Mouse (Mus musculus) liver, embryonic 15.5 days (tissue): ENCODE measurements at regions not wholly inside any gene's neighbourhood (a gene's known extent, or its start where the extent isn't known, plus 50 kb on each side); places are given as distances from the start of the nearest gene placed in this dataset.
"Not testable (repeated sequence)": the region's sequence is repeated elsewhere in the genome, so short reads cannot be mapped to it uniquely, and the experiment has no call there.

Experiments
- ATAC-seq: fragments of 200-750 bp; cut with Nextera tagmentation; 2 replicates; pipeline ENCODE4 v1.8.0; 2017; ENCODE audit warnings: moderate number of reproducible peaks, mild to moderate bottlenecking, moderate library complexity; ENCODE audit not compliant: insufficient read depth
- H3K27ac ChIP-seq: fragments of 300-500 bp; sonication (generic); replicated peaks from 2 replicates; pipeline ENCODE4 v1.5.1; 2015; ENCODE audit warnings: mild to moderate bottlenecking, inconsistent platforms
- H3K27me3 ChIP-seq: fragments of 300-500 bp; sonication (generic); 2 replicates; pipeline ENCODE4 v1.6.1; 2015; ENCODE audit warnings: mild to moderate bottlenecking, inconsistent platforms
- H3K36me3 ChIP-seq: fragments of 300-500 bp; sonication (generic); replicated peaks from 2 replicates; pipeline ENCODE4 v1.6.1; 2015; ENCODE audit warnings: moderate library complexity, mild to moderate bottlenecking, inconsistent platforms
- H3K4me1 ChIP-seq: fragments of 300-500 bp; sonication (generic); replicated peaks from 2 replicates; pipeline ENCODE4 v1.6.1; 2015; ENCODE audit warnings: inconsistent platforms
- H3K4me2 ChIP-seq: fragments of 300-500 bp; sonication (generic); 2 replicates; pipeline ENCODE4 v1.6.1; 2015; ENCODE audit warnings: moderate library complexity, mild to moderate bottlenecking, inconsistent platforms
- H3K4me3 ChIP-seq: fragments of 300-500 bp; sonication (generic); replicated peaks from 2 replicates; pipeline ENCODE4 v1.5.1; 2015; ENCODE audit warnings: mild to moderate bottlenecking, inconsistent platforms
- H3K9ac ChIP-seq: fragments of 300-500 bp; sonication (generic); 2 replicates; pipeline ENCODE4 v1.6.1; 2015; ENCODE audit warnings: moderate library complexity, mild to moderate bottlenecking, inconsistent platforms
- H3K9me3 ChIP-seq: fragments of 300-500 bp; sonication (generic); replicated peaks from 2 replicates; pipeline ENCODE4 v1.6.1; 2016; ENCODE audit warnings: inconsistent platforms
- WGBS: fragments of 180-500 bp; shearing (Covaris S2); methylation state at CpG from one replicate; pipeline ENCODE4 v1.1.7; 2015; ENCODE audit warnings: mixed read lengths; ENCODE audit not compliant: insufficient replicate concordance; 5-methylcytosine and 5-hydroxymethylcytosine counted together

DNA sequence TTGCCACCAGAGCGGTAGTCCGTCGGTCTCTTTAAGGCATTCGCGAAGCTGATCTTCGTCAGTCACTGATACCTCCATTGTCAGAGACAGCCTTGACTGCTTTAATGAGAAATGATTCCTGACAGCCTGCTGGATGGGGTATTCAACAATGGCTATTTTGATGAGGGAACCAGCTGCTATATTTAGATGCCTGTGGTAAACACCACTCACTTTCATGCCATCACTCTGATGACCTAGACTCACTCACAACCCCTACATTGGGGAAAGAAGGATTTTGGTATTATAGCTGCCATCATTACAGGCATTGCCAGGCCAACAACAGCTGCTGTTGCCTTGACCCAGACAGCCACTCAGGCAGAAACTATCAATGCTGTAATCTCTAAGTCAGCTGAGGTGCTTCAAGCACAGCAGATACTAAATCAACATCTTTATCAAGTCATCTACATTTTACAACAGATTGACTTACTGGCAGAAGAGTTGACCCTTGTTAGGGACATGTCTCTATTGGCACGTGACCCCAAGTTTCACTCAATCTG lies 57.7 kb upstream of the Amn1 start:
- no peak overlapping the region for H3K27ac ChIP-seq
- no peaks in the 10 kb centered on the region for H3K27me3 ChIP-seq
- no peaks in the 10 kb centered on the region for H3K4me1 ChIP-seq
- H3K36me3 ChIP-seq: no peaks in the 10 kb centered on the region
- no peak overlapping the region for H3K9ac ChIP-seq
- WGBS: 80% methylated on average over 7 of the region's 7 CpGs
- H3K4me3 ChIP-seq: no peak overlapping the region
- H3K4me2 ChIP-seq: no peak overlapping the region
- no peak for ATAC-seq
- H3K9me3 ChIP-seq: peaks cover 12% of the 10 kb centered on the region

GRCm38 (mm10) chr6:149245716-149246115 lies 57.2 kb upstream of the Amn1 start:
- not testable (repeated sequence) for H3K4me2 ChIP-seq, H3K36me3 ChIP-seq, H3K27me3 ChIP-seq, ATAC-seq, H3K4me1 ChIP-seq, H3K27ac ChIP-seq, H3K9ac ChIP-seq, H3K4me3 ChIP-seq
- 75% methylated on average over 2 of the region's 2 CpGs for WGBS
- peaks cover 12% of the 10 kb centered on the region for H3K9me3 ChIP-seq

DNA sequence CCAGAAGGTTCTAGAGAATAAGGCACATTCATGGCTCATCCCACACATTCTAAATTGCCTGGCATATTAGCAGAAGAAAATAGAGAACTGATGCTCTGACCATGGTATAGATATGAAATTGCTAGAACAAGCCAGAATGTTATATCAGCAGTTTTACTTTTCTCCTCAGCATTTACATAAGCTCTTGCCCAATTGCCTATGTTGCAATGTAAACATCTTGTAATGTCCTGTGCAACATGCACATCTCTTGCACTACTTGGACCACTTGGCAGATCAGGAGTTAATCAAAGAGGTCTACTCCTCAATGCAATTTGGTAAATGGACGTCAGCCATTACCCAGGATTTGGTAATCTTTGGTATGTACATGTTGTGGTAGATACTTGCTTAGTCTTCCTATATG lies 55.6 kb upstream of the Amn1 start:
- Histone ChIP-seq H3K9ac (no peak overlapping the region), H3K9me3 (peaks cover 12% of the 10 kb centered on the region), H3K36me3 (no peaks in the 10 kb centered on the region), H3K27me3 (no peaks in the 10 kb centered on the region), H3K4me2 (no peak overlapping the region), H3K4me1 (no peaks in the 10 kb centered on the region), H3K27ac (no peak overlapping the region), H3K4me3 (no peak overlapping the region)
- no peak for ATAC-seq
- WGBS: 49% methylated on average over 1 of the region's 1 CpGs

DNA sequence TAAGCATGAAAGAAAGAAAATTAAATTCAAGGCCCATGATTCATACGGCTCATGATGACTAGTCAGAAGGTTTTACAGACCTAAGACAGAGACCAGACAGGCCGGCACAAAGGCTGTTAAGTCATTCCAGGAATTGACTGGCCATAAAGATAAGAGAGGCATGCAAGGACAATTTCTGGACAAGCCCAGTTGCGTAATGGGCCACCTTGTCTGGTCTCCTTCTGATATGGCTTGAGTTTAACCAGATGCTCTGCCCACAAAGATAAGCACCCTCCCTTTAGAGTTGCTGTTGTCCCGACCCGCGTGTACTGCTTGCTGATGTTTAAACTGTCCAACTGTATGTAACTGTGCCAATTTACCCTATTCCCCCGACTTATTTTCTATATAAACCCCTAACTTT lies 54.9 kb upstream of the Amn1 start:
- Histone ChIP-seq H3K36me3 (no peaks in the 10 kb centered on the region), H3K9ac (no peak overlapping the region), H3K4me3 (no peak overlapping the region), H3K4me2 (no peak overlapping the region), H3K9me3 (peaks cover 12% of the 10 kb centered on the region), H3K4me1 (no peaks in the 10 kb centered on the region), H3K27me3 (no peaks in the 10 kb centered on the region), H3K27ac (no peak overlapping the region)
- WGBS: 68% methylated on average over 7 of the region's 7 CpGs
- peak; percentile 67 for ATAC-seq

DNA sequence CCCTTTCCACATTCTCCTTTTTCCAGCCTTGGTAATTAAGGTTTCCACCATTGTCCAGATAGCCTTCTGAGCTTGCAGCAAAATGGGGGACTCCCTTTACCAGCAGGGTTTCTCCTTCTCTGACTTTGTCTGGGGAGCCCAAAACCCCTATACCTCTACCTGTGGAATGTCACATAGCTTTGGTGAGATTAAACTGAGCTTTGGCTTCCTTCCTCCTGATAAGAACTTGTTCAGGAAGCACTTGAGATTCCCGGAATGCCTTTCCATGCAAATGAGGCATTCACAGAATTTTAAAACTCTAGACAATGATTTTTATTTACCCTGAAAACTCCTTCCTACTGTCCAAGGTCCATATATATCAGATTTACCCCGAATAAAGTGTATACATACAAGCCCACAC lies 49.8 kb upstream of the Amn1 start:
- no peak overlapping the region for H3K4me2 ChIP-seq
- peaks cover 9% of the 10 kb centered on the region for H3K4me1 ChIP-seq
- WGBS: 38% methylated on average over 2 of the region's 2 CpGs
- no peaks in the 10 kb centered on the region for H3K27me3 ChIP-seq
- no peak for ATAC-seq
- no peak overlapping the region for H3K27ac ChIP-seq
- no peak overlapping the region for H3K4me3 ChIP-seq
- no peaks in the 10 kb centered on the region for H3K36me3 ChIP-seq
- H3K9ac ChIP-seq: no peak overlapping the region
- H3K9me3 ChIP-seq: peaks cover 5% of the 10 kb centered on the region
